Mouse (Mus musculus) heart, embryonic 15.5 days (tissue): ENCODE measurements at regions not wholly inside any gene's neighbourhood (a gene's known extent, or its start where the extent isn't known, plus 50 kb on each side); places are given as distances from the start of the nearest gene placed in this dataset.

ENCODE experiments used
- ATAC-seq: fragments of 200-750 bp; cut with Nextera tagmentation; replicated peaks from 2 replicates; pipeline ENCODE4 v1.8.0; 2017; ENCODE audit warnings: low read depth, moderate TSS enrichment; ENCODE audit not compliant: insufficient number of reproducible peaks, insufficient read depth, low FRiP score
- H3K27ac ChIP-seq: fragments of 300-500 bp; sonication (generic); 2 replicates; pipeline ENCODE4 v1.5.1; 2015; ENCODE audit warnings: mild to moderate bottlenecking, inconsistent platforms
- H3K27me3 ChIP-seq: fragments of 300-500 bp; sonication (generic); 2 replicates; pipeline ENCODE4 v1.6.1; 2015; ENCODE audit warnings: inconsistent platforms
- H3K36me3 ChIP-seq: fragments of 300-500 bp; sonication (generic); 2 replicates; pipeline ENCODE4 v1.6.1; 2015; ENCODE audit warnings: mild to moderate bottlenecking, inconsistent platforms
- H3K4me1 ChIP-seq: fragments of 300-500 bp; sonication (generic); replicated peaks from 2 replicates; pipeline ENCODE4 v1.6.1; 2015; ENCODE audit warnings: inconsistent platforms
- H3K4me2 ChIP-seq: fragments of 300-500 bp; sonication (generic); 2 replicates; pipeline ENCODE4 v1.6.1; 2015; ENCODE audit warnings: inconsistent platforms, mild to moderate bottlenecking, moderate library complexity
- H3K4me3 ChIP-seq: fragments of 300-500 bp; sonication (generic); 2 replicates; pipeline ENCODE4 v1.5.1; 2015; ENCODE audit warnings: mild to moderate bottlenecking, inconsistent platforms
- H3K9ac ChIP-seq: fragments of 300-500 bp; sonication (generic); 2 replicates; pipeline ENCODE4 v1.6.1; 2015; ENCODE audit warnings: mild to moderate bottlenecking, inconsistent platforms
- H3K9me3 ChIP-seq: fragments of 300-500 bp; sonication (generic); replicated peaks from 2 replicates; pipeline ENCODE4 v1.6.1; 2016; ENCODE audit warnings: inconsistent platforms
- WGBS: fragments of 180-500 bp; shearing (Covaris S2); methylation state at CpG from one replicate; pipeline ENCODE4 v1.1.7; 2015; ENCODE audit warnings: mixed read lengths; 5-methylcytosine and 5-hydroxymethylcytosine counted together

- ATAC-seq: no peak
- Histone ChIP-seq H3K4me3 (no peak overlapping the region), H3K4me1 (no peaks in the 10 kb centered on the region), H3K4me2 (no peak overlapping the region), H3K27me3 (no peaks in the 10 kb centered on the region), H3K36me3 (no peaks in the 10 kb centered on the region), H3K9ac (no peak overlapping the region), H3K9me3 (no peaks in the 10 kb centered on the region), H3K27ac (no peak overlapping the region)
- 83% methylated on average over 8 of the region's 8 CpGs for WGBS
These were observed 568.4 kb downstream of the Tmem132b start for GRCm38 (mm10) chr5:126099931-126100330.

DNA sequence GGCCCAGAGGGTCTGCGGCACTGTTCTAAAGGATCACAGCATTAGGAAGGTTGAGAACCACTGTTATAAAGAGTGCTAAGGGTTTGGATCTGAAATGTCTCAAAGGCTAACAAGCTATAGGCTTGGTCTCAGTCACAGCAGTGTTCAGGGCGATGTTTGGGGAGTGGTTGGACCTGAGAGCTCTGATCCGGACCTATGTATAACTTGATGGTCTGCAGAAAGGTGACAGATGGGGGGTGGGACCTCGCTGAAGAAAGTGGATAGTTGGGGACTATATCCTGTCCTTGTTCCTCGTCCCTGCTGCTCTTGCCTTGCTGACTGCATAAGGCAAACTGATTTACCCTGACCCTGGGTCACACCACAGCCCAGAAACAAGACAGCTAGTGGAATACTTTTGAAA is 572.9 kb downstream of the Tmem132b start:
- Histone ChIP-seq H3K27ac (no peak overlapping the region), H3K27me3 (no peaks in the 10 kb centered on the region), H3K36me3 (no peaks in the 10 kb centered on the region), H3K4me3 (no peak overlapping the region), H3K4me2 (no peak overlapping the region), H3K9me3 (no peaks in the 10 kb centered on the region), H3K9ac (no peak overlapping the region), H3K4me1 (no peaks in the 10 kb centered on the region)
- no peak for ATAC-seq
- WGBS: 68% methylated on average over 5 of the region's 5 CpGs

GRCm38 (mm10) chr5:126104883-126105282 is 573.3 kb downstream of the Tmem132b start:
- Histone ChIP-seq H3K9ac (no peak overlapping the region), H3K27me3 (no peaks in the 10 kb centered on the region), H3K4me2 (no peak overlapping the region), H3K9me3 (no peaks in the 10 kb centered on the region), H3K27ac (no peak overlapping the region), H3K4me1 (no peaks in the 10 kb centered on the region), H3K36me3 (no peaks in the 10 kb centered on the region), H3K4me3 (no peak overlapping the region)
- WGBS: 67% methylated on average over 1 of the region's 1 CpGs
- no peak for ATAC-seq

DNA sequence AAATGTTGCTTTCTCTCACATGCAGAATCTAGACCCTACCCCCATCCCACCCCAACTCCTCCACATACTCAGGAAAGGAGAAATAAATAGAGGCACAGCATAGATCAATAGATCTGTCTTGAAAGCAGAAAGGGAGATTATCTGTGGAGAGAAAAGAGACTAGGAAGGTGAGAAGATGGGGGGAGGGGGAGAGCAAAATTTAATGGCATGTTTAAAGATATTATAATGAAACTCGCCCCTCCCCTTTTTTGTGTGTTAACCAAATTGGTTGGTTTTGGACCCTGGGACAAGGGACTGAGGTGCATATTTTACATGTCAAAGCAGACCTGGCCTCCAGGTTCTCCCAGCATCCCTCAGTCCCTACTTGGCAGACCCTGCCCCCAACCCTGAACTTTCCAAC is 573.9 kb downstream of the Tmem132b start:
- 79% methylated on average over 1 of the region's 1 CpGs for WGBS

GRCm38 (mm10) chr5:126107020-126107419 is 575.4 kb downstream of the Tmem132b start:
- Histone ChIP-seq H3K36me3 (no peaks in the 10 kb centered on the region), H3K4me1 (no peaks in the 10 kb centered on the region), H3K4me2 (no peak overlapping the region), H3K27ac (no peak overlapping the region), H3K9ac (no peak overlapping the region), H3K27me3 (no peaks in the 10 kb centered on the region), H3K4me3 (no peak overlapping the region), H3K9me3 (no peaks in the 10 kb centered on the region)
- no peak for ATAC-seq
- WGBS: 75% methylated on average over 5 of the region's 5 CpGs

More for the DNA sequence above, 573.9 kb downstream of the Tmem132b start:
- Histone ChIP-seq H3K27ac (no peak overlapping the region), H3K27me3 (no peaks in the 10 kb centered on the region), H3K4me2 (no peak overlapping the region), H3K9me3 (no peaks in the 10 kb centered on the region), H3K36me3 (no peaks in the 10 kb centered on the region), H3K4me3 (no peak overlapping the region), H3K9ac (no peak overlapping the region), H3K4me1 (no peaks in the 10 kb centered on the region)
- ATAC-seq: no peak

GRCm38 (mm10) chr5:126108837-126109236 is 577.3 kb downstream of the Tmem132b start:
- 47% methylated on average over 3 of the region's 3 CpGs for WGBS
- no peak overlapping the region for H3K4me3 ChIP-seq
- no peak for ATAC-seq
- H3K9me3 ChIP-seq: no peaks in the 10 kb centered on the region
- H3K36me3 ChIP-seq: no peaks in the 10 kb centered on the region
- no peaks in the 10 kb centered on the region for H3K27me3 ChIP-seq
- H3K4me1 ChIP-seq: no peaks in the 10 kb centered on the region
- no peak overlapping the region for H3K9ac ChIP-seq
- no peak overlapping the region for H3K27ac ChIP-seq
- no peak overlapping the region for H3K4me2 ChIP-seq

- Histone ChIP-seq H3K27me3 (no peaks in the 10 kb centered on the region), H3K36me3 (no peaks in the 10 kb centered on the region), H3K9me3 (no peaks in the 10 kb centered on the region), H3K4me3 (no peak overlapping the region), H3K4me1 (no peaks in the 10 kb centered on the region), H3K9ac (no peak overlapping the region), H3K27ac (no peak overlapping the region), H3K4me2 (no peak overlapping the region)
- WGBS: 78% methylated on average over 2 of the region's 2 CpGs
- ATAC-seq: no peak
These were observed 585.7 kb downstream of the Tmem132b start for GRCm38 (mm10) chr5:126117291-126117690.

DNA sequence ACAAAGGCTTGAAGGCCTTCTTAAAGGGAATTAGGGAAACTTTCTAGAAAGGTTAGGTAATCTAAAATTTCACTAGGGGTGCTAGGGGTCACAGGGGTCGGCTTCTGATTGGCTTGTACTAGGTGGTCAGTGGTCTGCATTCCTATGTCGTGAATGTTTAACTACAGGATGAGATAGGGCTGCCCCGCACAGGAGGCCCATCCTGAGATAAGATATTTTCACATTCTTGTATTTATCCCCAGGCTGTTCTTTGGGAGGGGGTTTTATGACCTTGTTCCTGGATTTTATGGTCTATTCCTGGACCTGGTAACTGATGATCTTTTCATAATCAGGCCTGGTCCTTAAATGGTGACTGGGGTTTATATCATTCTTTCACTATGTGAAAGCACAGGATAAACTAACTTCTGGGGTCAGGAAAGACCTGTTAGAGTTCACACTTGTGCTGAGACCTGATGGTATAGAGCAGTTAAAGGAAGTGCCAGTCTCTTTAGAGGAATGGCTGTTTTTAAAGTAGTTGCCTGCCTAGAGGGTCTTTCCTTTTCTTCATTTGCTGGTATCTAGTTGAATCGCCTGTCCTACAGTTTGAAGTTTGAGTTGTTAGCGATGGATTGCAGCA is 586.4 kb downstream of the Tmem132b start:
- WGBS: 40% methylated on average over 5 of the region's 5 CpGs
- Histone ChIP-seq H3K4me3 (no peak overlapping the region), H3K9ac (no peak overlapping the region), H3K27me3 (no peaks in the 10 kb centered on the region), H3K9me3 (no peaks in the 10 kb centered on the region), H3K27ac (no peak overlapping the region), H3K4me1 (no peaks in the 10 kb centered on the region), H3K4me2 (no peak overlapping the region), H3K36me3 (no peaks in the 10 kb centered on the region)
- ATAC-seq: no peak

GRCm38 (mm10) chr5:126118731-126119130 is 587.2 kb downstream of the Tmem132b start:
- Histone ChIP-seq H3K9ac (no peak overlapping the region), H3K4me2 (no peak overlapping the region), H3K4me3 (no peak overlapping the region), H3K9me3 (no peaks in the 10 kb centered on the region), H3K27ac (no peak overlapping the region), H3K27me3 (no peaks in the 10 kb centered on the region), H3K36me3 (no peaks in the 10 kb centered on the region), H3K4me1 (no peaks in the 10 kb centered on the region)
- WGBS: 76% methylated on average over 3 of the region's 3 CpGs
- ATAC-seq: no peak

DNA sequence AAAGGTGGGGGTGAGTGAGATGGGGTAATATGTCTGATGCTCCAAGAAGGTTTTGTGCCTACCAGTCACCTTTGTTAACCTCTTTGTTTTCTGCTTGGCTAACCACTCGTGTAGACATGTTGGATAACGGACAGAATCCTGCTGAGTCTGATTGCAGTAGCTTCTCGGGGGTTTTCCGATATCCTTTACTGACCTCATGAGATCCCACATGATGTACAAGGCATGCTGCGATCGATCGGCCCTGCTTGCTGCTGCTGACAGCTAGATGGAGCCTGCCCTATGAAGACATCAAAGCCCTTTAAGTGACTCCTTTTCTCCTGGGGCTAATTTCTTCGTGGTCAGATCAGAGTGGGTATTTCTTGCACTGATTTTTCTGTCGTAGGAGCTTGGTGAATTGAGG is 591.6 kb downstream of the Tmem132b start:
- Histone ChIP-seq H3K4me2 (no peak overlapping the region), H3K27ac (no peak overlapping the region), H3K9ac (no peak overlapping the region), H3K4me1 (no peaks in the 10 kb centered on the region), H3K27me3 (no peaks in the 10 kb centered on the region), H3K9me3 (no peaks in the 10 kb centered on the region), H3K4me3 (no peak overlapping the region), H3K36me3 (no peaks in the 10 kb centered on the region)
- no peak for ATAC-seq
- WGBS: 70% methylated on average over 9 of the region's 9 CpGs

GRCm38 (mm10) chr5:126127486-126127885 is 595.9 kb downstream of the Tmem132b start:
- no peaks in the 10 kb centered on the region for H3K36me3 ChIP-seq
- no peaks in the 10 kb centered on the region for H3K4me1 ChIP-seq
- no peak for ATAC-seq
- H3K4me3 ChIP-seq: no peak overlapping the region
- 71% methylated on average over 6 of the region's 6 CpGs for WGBS
- no peak overlapping the region for H3K4me2 ChIP-seq
- H3K9me3 ChIP-seq: no peaks in the 10 kb centered on the region
- no peaks in the 10 kb centered on the region for H3K27me3 ChIP-seq
- H3K9ac ChIP-seq: no peak overlapping the region
- H3K27ac ChIP-seq: no peak overlapping the region

DNA sequence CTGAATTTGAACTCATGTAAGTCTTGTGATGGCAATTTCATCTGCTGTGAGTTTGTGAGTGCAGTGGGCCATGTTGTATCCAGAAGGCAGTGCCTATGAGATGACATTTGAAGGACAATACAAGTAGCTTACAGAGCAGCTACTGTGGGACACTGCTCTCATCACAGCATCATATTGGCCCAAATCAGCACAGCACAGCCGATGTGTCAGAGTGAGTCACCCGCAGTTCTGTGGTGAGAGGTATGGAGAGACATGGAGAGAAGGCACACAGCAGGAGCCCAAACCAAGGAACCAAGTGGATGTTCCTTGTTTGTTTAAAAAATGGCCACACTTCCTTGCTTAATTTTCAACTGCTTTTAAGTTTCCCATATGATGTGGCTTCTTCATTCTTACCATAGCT is 617.3 kb downstream of the Tmem132b start:
- no peaks in the 10 kb centered on the region for H3K9me3 ChIP-seq
- H3K36me3 ChIP-seq: no peaks in the 10 kb centered on the region
- H3K4me1 ChIP-seq: no peaks in the 10 kb centered on the region
- WGBS: 80% methylated on average over 2 of the region's 2 CpGs
- H3K4me2 ChIP-seq: no peak overlapping the region
- no peaks in the 10 kb centered on the region for H3K27me3 ChIP-seq
- no peak for ATAC-seq
- no peak overlapping the region for H3K9ac ChIP-seq
- no peak overlapping the region for H3K27ac ChIP-seq
- no peak overlapping the region for H3K4me3 ChIP-seq
